Mouse (Mus musculus) midbrain, embryonic 14.5 days (tissue): ENCODE results near the gene Zfp607b. TPM values are rescaled to one million over a fixed set of nuclear protein-coding genes. Genes with fewer than 3 reads are reported as not detected.

ENCODE experiments used
- ATAC-seq: fragments of 200-750 bp; cut with Nextera tagmentation; 2 replicates; pipeline ENCODE4 v1.8.0; 2017; ENCODE audit warnings: moderate number of reproducible peaks, moderate library complexity; ENCODE audit not compliant: low FRiP score, low TSS enrichment
- DNase-seq: peaks from one replicate; pipeline ENCODE4 v3.0.0-alpha.2; 2015
- H3K27ac ChIP-seq: fragments of 300-500 bp; sonication (generic); replicated peaks from 2 replicates; pipeline ENCODE4 v1.5.1; 2014; ENCODE audit warnings: mild to moderate bottlenecking, low read depth, low read length, moderate library complexity
- H3K27me3 ChIP-seq: fragments of 300-500 bp; sonication (generic); 2 replicates; pipeline ENCODE4 v1.6.1; 2014; ENCODE audit warnings: low read length, control low read depth, mixed read lengths; ENCODE audit not compliant: control insufficient read depth, insufficient read depth
- H3K36me3 ChIP-seq: fragments of 300-500 bp; sonication (generic); 2 replicates; pipeline ENCODE4 v1.6.1; 2014; ENCODE audit warnings: low read length, control low read depth; ENCODE audit not compliant: control insufficient read depth, insufficient read depth
- H3K4me1 ChIP-seq: fragments of 300-500 bp; sonication (generic); 2 replicates; pipeline ENCODE4 v1.6.1; 2014; ENCODE audit warnings: mild to moderate bottlenecking, antibody characterized with exemption, low read length, control low read depth; ENCODE audit not compliant: control insufficient read depth, insufficient read depth
- H3K4me2 ChIP-seq: fragments of 300-500 bp; sonication (generic); 2 replicates; pipeline ENCODE4 v1.6.1; 2014; ENCODE audit warnings: mild to moderate bottlenecking, low read length, moderate library complexity
- H3K4me3 ChIP-seq: fragments of 300-500 bp; sonication (generic); replicated peaks from 2 replicates; pipeline ENCODE4 v1.5.1; 2014; ENCODE audit warnings: low read depth, low read length
- H3K9ac ChIP-seq: fragments of 300-500 bp; sonication (generic); replicated peaks from 2 replicates; pipeline ENCODE4 v1.6.1; 2014; ENCODE audit warnings: mild to moderate bottlenecking, low read length, moderate library complexity
- H3K9me3 ChIP-seq: fragments of 300-500 bp; sonication (generic); 2 replicates; pipeline ENCODE4 v1.6.1; 2016; ENCODE audit warnings: low read length, control low read depth, mixed read lengths; ENCODE audit not compliant: control insufficient read depth
- WGBS: fragments of 180-500 bp; shearing (Covaris S2); extraction: QIAGEN DNeasy Blood & Tissue Kit; methylation state at CpG from one replicate; pipeline ENCODE4 v1.1.7; 2014; 5-methylcytosine and 5-hydroxymethylcytosine counted together
- polyA plus RNA-seq: library from polyadenylated mRNA; unstranded; fragments of >200 nt; fragmentation: Nextera tagmentation; extraction: Ambion mirVana; gene quantifications from 2 replicates; pipeline ENCODE4 v1.2.1, GENCODE M21; 2014

Gene Zfp607b
- polyA plus RNA-seq, 1 experiment from 2014 or later: 15.1 TPM

GRCm38 (mm10) chr7:27691076-27691475, 1.9 kb downstream of the Zfp607b start:
- no peaks in the 10 kb centered on the region for H3K9me3 ChIP-seq
- ATAC-seq (no peak), DNase-seq (peak; percentile 69)
- WGBS: 40% methylated on average over 5 of the region's 5 CpGs
- H3K27me3 ChIP-seq: no peaks in the 10 kb centered on the region
- no peak overlapping the region for H3K27ac ChIP-seq
- H3K9ac ChIP-seq: no peak overlapping the region
- no peak overlapping the region for H3K4me3 ChIP-seq
- peaks cover 9% of the 10 kb centered on the region for H3K4me1 ChIP-seq
- peaks cover 4% of the 10 kb centered on the region; the same call in 1 of the 2 replicates for H3K36me3 ChIP-seq
- H3K4me2 ChIP-seq: no peak overlapping the region

GRCm38 (mm10) chr7:27696711-27697110, 7.6 kb downstream of the Zfp607b start:
- Histone ChIP-seq H3K4me2 (no peak overlapping the region), H3K4me1 (no peaks in the 10 kb centered on the region), H3K9ac (no peak overlapping the region), H3K4me3 (no peak overlapping the region), H3K36me3 (peaks cover 21% of the 10 kb centered on the region), H3K27ac (no peak overlapping the region), H3K27me3 (no peaks in the 10 kb centered on the region), H3K9me3 (no peaks in the 10 kb centered on the region)
- ATAC-seq (no peak), DNase-seq (no peak)
- WGBS: 23% methylated on average over 3 of the region's 3 CpGs

- no peak for ATAC-seq
- Histone ChIP-seq H3K9ac (no peak overlapping the region), H3K4me1 (no peaks in the 10 kb centered on the region), H3K9me3 (peaks cover 10% of the 10 kb centered on the region), H3K36me3 (no peaks in the 10 kb centered on the region), H3K4me3 (no peak overlapping the region), H3K27me3 (no peaks in the 10 kb centered on the region), H3K4me2 (no peak overlapping the region), H3K27ac (no peak overlapping the region)
- WGBS: 86% methylated on average over 7 of the region's 7 CpGs
- no peak for DNase-seq
Measured at GRCm38 (mm10) chr7:27710402-27710801, 21.3 kb downstream of the Zfp607b start.

GRCm38 (mm10) chr7:27721951-27722350, 32.8 kb downstream of the Zfp607b start:
- Histone ChIP-seq H3K4me3 (no peak overlapping the region), H3K27ac (no peak overlapping the region), H3K9me3 (no peaks in the 10 kb centered on the region), H3K36me3 (no peaks in the 10 kb centered on the region), H3K4me2 (no peak overlapping the region), H3K4me1 (no peaks in the 10 kb centered on the region), H3K9ac (no peak overlapping the region), H3K27me3 (no peaks in the 10 kb centered on the region)
- DNase-seq (no peak), ATAC-seq (no peak)
- 95% methylated on average over 8 of the region's 8 CpGs for WGBS

GRCm38 (mm10) chr7:27725566-27726538, 36.7 kb downstream of the Zfp607b start:
- DNase-seq: peak; percentile 86
- no peak overlapping the region; the same call in 1 of the 2 replicates for H3K9ac ChIP-seq
- H3K36me3 ChIP-seq: no peaks in the 10 kb centered on the region
- H3K27ac ChIP-seq: peak overlapping the region; percentile 60
- H3K4me3 ChIP-seq: no peak overlapping the region
- H3K9me3 ChIP-seq: no peaks in the 10 kb centered on the region
- ATAC-seq: peak; percentile 64; the same call in 1 of the 2 replicates
- H3K27me3 ChIP-seq: no peaks in the 10 kb centered on the region
- 39% methylated on average over 11 of the region's 12 CpGs for WGBS
- H3K4me1 ChIP-seq: no peaks in the 10 kb centered on the region
- 0 out of 2 replicates have a peak overlapping the region, but pooled peaks have one; percentile 14 for H3K4me2 ChIP-seq

GRCm38 (mm10) chr7:27727471-27727870, 38.3 kb downstream of the Zfp607b start:
- Histone ChIP-seq H3K4me2 (no peak overlapping the region), H3K4me3 (no peak overlapping the region), H3K36me3 (no peaks in the 10 kb centered on the region), H3K27ac (no peak overlapping the region), H3K9ac (no peak overlapping the region), H3K4me1 (no peaks in the 10 kb centered on the region; the same call in 1 of the 2 replicates), H3K27me3 (no peaks in the 10 kb centered on the region), H3K9me3 (no peaks in the 10 kb centered on the region)
- 43% methylated on average over 2 of the region's 2 CpGs for WGBS
- DNase-seq (no peak), ATAC-seq (no peak)

GRCm38 (mm10) chr7:27731281-27731883, 42.2 kb downstream of the Zfp607b start, which contains the start of gene Zfp60:
Zfp60 (plus strand) TSS chr7:27731389.
- H3K4me1 ChIP-seq: peaks cover 30% of the 10 kb centered on the region
- peak within 1 kb of the TSS; percentile 97 for H3K9ac ChIP-seq
- DNase-seq (peak; percentile 95), ATAC-seq (peak; percentile 92)
- peak within 1 kb of the TSS; percentile 86 for H3K4me2 ChIP-seq
- H3K27ac ChIP-seq: peak within 1 kb of the TSS; percentile 99
- H3K36me3 ChIP-seq: no peaks in the 10 kb centered on the region
- 0% methylated on average over 35 of the region's 35 CpGs for WGBS
- no peaks in the 10 kb centered on the region for H3K9me3 ChIP-seq
- H3K27me3 ChIP-seq: no peaks in the 10 kb centered on the region
- H3K4me3 ChIP-seq: peak within 1 kb of the TSS; percentile 70

- ATAC-seq (no peak), DNase-seq (peak; percentile 63)
- Histone ChIP-seq H3K9ac (peak overlapping the region; percentile 97), H3K27ac (peak overlapping the region; percentile 99), H3K4me2 (peak overlapping the region; percentile 86), H3K4me1 (peaks cover 30% of the 10 kb centered on the region), H3K27me3 (no peaks in the 10 kb centered on the region), H3K4me3 (peak overlapping the region; percentile 70), H3K9me3 (no peaks in the 10 kb centered on the region), H3K36me3 (no peaks in the 10 kb centered on the region)
- whole genome bisulfite sequencing: under 1% methylated on average over 12 of the region's 12 CpGs
Measured at GRCm38 (mm10) chr7:27731946-27732345, 42.8 kb downstream of the Zfp607b start.
